Mouse (Mus musculus): ENCODE data around the gene Gsdma3.

The Gsdma3 gene

GRCm38 (mm10) chr11:98625611-98626410, at the start of gene Gsdma3, which contains the start of gene Gm12355:
TSS of gene Gsdma3 (plus strand) at chr11:98626360.
TSS of gene Gm12355 (minus strand) at chr11:98625661.
- DNase-seq (ENCODE audit: extremely low read depth, low read depth, low spot score), result no peak

- no peak for DNase-seq (ENCODE audit: extremely low read depth, low read depth, low spot score)
Measured at GRCm38 (mm10) chr11:98577776-98578175, 48.4 kb upstream of the Gsdma3 start.

DNA sequence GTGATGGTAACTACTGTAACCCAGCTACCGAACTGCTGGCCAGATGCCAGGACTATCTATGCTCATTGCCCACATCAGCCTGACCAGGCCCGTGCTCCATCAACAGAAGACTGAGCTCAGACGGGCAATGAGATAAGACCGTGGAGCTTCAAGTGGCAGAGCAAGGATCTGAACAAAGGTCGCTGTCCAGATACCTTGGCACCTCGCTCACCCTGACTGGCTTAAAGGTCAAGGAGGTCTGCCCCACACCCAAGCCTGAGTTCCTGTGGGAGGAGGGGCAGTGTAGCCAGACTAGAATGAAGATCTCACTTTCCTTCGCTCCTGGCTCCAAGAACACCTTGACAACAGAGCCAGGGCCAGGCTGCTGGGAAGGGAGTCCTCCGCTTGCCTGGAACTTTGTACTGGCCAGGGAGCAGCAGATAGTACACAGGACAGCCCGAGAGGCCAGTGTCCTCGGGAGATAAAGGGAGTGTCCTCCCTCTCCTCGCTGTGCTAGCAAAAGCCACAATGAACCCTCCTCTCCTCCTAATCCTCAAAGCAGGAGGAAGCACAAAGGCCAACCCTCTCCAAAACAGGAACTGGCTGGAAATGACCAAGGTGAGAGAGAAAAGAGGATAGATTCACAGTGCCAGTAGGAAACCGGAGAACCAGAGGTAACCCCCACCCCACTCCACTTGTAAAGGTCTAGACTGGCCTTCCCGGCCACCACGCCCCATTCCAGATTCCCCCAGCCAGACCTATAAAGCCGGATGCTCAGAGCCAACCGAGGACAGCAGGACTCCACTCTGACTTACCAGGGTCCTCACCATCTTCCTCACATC, 45.6 kb upstream of the Gsdma3 start:
- no peak for DNase-seq (ENCODE audit: extremely low read depth, low read depth, low spot score)

DNA sequence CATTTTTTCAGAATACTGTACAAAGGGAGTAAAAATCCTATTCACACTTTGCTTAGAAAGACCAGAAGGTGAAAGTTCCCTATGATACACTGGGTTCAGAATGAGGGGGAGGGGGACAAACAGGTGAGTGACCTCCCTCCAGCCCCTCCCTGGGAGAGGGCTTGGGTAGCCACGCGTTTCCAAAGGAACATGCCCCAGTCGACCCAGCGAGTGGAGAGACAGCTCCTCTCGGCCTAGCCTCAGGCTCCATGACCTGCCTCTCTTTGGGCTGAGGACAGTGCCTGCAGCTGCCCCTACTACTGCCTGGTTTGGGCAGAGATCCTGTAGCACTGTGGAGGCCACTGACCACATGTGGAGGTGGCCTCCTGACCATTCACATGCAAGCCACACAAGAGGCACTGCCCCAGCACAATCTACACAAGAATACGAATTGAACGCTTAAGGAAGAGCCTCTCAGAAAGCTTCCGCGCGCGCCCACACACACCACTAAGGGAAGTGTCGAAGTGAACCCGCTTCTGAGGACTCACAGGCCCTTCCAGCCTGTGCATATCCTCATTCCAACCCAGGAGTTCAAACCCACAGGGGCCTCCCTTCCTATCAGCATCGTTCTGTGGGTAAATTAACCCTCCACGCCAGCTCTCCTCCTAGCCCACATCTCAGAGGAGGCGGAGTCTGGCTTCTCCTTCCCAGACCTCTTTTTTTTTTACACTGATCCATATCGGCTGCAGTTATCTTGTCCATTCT, 44.7 kb upstream of the Gsdma3 start:
- no peak for DNase-seq (ENCODE audit: extremely low read depth, low read depth, low spot score)

DNA sequence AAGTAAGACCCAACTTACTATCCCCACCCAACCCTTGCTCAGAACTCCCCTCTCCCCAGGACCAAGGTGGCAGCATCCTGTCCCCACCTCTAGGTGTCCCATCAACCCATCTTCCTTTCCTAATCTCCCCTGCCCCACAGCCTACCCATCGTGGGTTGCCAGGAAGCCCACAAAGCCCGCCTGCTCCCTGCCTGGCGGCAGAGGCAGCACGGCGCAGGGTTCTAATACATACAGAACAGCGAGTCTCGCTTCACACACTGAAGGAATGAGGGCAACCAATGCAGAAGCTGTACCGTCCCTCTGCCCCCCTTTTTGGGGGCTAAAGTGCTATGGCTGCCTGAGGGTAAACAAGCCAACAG, 44.2 kb upstream of the Gsdma3 start:
- DNase-seq (ENCODE audit: extremely low read depth, low read depth, low spot score), result no peak

DNA sequence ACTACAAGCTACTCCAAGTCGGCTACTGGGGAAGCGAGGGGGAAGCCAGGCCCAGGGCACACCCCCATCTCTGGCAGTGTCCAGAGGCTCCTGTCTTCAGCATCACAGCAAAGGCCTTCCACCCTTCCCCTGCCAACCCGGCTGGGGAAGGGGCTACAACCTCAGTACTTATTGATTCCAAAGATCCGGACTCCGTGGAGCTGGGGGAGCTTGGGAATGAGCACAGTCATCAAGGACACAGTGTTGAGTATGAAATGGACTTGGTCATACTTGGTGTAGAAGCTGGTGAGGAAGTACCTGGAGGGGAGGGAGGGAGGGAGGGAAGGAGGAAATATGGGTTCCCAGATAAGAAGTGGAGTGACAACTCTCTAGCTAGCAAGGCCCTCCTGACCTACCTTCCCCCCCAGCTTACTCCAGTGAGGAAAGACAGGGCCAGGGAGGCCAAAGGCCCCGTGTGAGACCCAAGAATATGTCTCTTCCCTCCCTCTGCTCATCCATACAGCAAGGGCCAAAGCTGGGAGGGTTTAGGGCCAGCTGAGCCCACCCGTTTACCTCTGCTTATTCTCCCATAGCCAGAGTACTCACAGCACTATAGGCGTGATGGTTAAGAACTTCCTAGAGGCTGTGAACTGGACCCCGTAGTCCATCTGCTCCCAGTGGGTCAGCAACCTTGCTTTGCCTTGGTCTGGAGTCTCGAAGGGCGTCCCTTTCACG, 43.5 kb upstream of the Gsdma3 start:
- DNase-seq (ENCODE audit: extremely low read depth, low read depth, low spot score), result no peak

DNA sequence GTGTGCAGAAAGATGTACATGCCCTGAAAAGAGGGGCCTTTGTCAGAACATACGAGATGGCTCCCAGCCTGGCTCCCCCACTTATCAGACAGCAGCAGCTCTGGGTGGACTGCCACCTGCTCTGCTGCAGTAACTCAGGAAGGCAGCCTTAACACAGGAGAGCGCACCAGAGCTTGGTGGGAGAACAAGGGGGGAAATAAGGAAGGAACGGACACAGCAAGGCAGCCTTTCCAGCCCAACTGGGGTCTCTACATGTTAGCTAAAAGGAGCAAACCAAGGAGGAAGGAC, 43.0 kb upstream of the Gsdma3 start:
- no peak for DNase-seq (ENCODE audit: extremely low read depth, low read depth, low spot score)

DNA sequence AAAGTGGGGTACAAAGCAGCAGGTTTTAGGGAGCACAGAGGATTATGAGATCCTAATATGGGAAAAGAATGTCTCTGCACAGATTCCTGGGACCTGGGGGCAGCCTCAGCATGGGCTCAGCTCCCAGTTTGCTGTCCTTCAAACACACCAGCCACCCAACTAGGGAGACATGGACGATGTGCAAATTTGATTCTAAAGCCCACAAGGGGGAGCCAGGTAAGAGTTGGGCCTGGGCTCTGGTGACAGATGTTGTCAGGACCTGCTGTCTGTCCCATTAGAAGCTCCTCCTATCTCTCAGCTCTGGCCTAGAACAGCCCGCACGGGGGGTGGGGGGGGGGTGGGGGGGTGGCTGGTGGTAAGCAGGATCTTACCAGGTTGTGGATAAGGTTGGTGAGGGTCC, 42.6 kb upstream of the Gsdma3 start:
- no peak for DNase-seq (ENCODE audit: extremely low read depth, low read depth, low spot score)

DNA sequence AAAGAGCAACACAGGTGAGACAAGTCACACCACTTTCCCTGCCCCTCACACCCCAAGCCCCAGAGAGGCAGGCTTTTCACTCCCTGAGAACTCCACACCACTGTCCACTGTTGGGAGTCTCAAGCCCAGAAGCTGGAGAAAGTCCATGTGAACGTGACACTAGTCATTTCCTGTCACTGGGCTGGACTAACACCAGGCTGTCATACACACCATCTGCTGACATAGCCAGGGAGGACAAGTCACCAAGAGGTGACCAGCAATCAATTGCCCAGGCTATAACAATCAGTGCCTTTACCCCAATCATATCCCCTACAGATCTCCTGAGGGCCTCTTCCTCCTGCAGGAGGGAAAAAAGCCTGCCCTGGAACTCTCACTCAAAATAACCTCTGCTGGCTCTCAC, 42.0 kb upstream of the Gsdma3 start:
- DNase-seq (ENCODE audit: extremely low read depth, low read depth, low spot score), result no peak

DNA sequence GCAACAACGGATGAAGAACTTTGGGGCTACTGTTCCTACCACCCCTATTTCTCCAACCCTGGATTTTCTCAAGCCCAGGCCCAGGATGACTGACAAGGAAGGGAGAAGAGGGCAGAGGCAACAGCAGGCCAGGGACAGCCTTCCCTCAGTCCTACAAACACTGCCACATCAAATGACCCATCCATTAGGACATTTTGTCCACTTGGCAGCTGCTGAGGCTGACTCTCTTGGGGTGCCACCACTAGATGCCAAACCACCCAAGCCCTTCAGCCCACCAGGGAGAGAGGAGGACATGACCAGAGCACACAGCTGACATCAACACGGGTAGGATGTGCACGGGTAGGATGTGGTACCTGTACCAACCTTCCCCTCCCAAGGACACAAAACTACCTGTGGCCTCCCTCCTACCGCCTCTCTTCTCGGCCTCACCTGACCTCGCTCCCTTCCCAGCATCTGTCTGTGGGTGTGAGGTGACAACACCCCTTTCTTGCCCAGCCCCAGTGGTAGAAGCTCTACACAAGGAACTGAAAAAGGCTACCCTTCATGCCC, 41.5 kb upstream of the Gsdma3 start:
- no peak for DNase-seq (ENCODE audit: extremely low read depth, low read depth, low spot score)

- peak; percentile 93 for DNase-seq (ENCODE audit: extremely low read depth, low read depth, low spot score)
Measured at GRCm38 (mm10) chr11:98586087-98586891, 39.9 kb upstream of the Gsdma3 start.

- no peak for DNase-seq (ENCODE audit: extremely low read depth, low read depth, low spot score)
Measured at GRCm38 (mm10) chr11:98586892-98587563, 39.1 kb upstream of the Gsdma3 start, which contains the start of gene Ormdl3. TSS of gene Ormdl3 (minus strand) at chr11:98587368.

GRCm38 (mm10) chr11:98587684-98588546, 38.2 kb upstream of the Gsdma3 start:
- DNase-seq (ENCODE audit: extremely low read depth, low read depth, low spot score), result peak; percentile 97

- DNase-seq (ENCODE audit: extremely low read depth, low read depth, low spot score), result no peak
Measured at GRCm38 (mm10) chr11:98588833-98589281, 37.3 kb upstream of the Gsdma3 start.

DNA sequence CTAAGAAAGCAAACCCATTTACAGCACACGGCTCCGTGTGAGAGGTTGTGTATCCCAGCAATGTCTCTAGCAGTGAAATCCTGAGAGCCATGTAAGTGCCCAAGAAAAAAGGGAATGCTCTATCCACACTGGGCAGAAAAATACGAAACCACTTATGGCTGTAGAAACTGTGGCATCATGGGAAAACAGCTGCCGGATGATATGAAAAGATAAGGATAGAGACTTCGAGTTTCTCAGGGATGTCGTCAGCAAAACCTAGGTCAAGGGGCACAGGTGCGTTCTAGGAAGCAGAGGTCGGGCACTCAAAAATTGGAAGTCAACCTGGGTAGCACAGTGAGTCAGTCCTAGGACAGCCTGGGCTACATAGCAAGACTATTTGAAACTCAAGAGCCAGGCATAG, 36.9 kb upstream of the Gsdma3 start:
- no peak for DNase-seq (ENCODE audit: extremely low read depth, low read depth, low spot score)

DNA sequence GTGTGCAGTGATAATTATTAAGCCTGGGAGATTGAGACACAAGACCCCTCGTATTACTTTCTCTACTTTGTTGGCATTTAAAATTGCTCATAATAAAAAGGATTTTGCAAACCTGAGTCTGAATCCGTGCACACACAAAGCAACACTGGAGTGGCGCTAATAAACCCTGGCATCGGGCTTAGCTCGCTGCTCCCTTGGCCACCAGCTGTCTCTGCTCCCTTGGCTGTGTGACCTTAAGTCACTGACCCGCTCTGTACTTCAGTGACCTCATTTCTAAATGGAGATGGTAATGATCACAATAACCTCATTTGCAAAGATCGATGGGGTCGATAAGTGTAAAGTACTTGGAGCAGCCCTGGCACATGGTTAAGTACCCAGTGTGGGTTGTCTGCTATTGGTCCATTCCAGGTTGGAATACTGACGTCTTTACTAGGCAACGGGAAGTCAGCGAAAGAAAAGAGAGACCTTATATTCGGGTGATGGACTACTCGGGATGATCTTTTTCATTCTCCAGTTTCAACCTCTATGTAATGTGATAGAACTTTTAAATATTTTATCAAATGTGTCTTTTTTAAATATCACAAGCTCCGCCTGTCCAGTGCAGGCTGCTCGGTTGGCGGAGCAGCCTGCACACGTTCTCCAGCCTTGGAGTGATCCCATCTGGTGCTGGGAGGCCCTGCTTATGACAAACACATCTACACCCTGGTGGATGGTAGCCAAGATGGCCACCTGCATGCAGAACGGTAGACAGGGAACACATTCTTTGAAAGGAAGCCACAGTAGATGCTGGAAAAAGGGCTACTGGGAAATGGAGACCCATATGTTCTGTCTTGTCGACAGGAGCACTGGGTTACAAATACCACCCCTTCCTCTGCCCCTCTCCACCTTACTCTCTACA, 35.4 kb upstream of the Gsdma3 start:
- DNase-seq (ENCODE audit: extremely low read depth, low read depth, low spot score), result no peak

DNA sequence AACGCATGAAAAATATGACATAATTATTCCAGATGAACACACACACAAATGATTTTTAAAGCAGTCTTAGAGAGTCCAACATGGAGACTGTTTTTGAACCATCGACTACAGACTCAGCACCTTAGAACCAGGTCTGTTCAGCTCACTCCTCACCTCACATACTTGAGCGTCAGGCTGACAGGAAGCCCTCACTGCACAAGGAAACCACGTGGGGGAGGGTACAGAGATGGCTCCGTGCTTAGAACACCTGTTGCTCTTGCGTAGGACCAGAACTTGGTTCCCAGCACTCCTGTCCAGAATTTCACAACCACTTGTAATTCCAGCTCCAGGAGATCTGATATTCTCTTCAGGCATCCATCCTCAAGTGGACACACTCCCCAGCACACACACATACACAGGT, 31.1 kb upstream of the Gsdma3 start:
- no peak for DNase-seq (ENCODE audit: extremely low read depth, low read depth, low spot score)
